Mouse (Mus musculus): ENCODE measurements around the gene Smarcb1.
"Not testable (repeated sequence)": the region's sequence is repeated elsewhere in the genome, so short reads cannot be mapped to it uniquely, and the experiment has no call there.

Smarcb1 gene

DNA sequence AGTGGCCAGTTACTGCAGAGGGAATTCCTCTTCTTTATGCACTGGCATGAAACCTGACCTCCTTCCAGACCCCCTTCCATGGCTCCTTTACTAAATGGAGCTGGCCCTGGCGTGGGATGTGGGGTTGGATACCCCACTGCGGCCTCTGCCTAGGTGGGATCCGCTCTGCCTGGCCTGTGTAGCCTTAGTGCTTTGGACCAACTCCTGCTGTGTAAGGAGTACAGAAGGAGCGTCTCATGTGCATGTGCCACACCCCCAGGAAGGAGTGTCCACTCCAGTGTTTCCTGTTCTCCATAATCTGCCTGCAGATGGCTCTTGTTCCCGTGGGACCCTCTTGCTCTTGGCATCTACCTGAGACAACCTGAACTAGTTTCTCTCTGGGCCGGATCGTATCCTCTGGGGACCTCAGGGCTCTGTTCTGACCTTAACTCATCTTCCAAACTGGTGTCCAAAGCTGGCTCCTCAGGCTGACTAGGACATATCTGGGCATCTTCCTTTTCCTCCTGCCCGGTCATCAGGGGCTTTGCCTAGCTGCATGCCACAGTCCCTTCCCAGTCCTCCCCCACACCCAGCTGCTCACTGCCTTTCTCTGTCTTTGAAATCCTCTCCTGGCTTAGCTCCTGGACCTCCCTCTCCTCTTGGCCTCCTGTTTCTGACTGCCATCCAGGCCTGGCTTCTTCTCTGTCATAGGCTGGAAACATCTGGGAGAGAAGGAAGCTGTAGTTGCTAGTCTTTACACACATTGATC lies 31.8 kb downstream of the Smarcb1 start:
- DNase-seq (ENCODE audit: low read depth, low spot score) = no peak

DNA sequence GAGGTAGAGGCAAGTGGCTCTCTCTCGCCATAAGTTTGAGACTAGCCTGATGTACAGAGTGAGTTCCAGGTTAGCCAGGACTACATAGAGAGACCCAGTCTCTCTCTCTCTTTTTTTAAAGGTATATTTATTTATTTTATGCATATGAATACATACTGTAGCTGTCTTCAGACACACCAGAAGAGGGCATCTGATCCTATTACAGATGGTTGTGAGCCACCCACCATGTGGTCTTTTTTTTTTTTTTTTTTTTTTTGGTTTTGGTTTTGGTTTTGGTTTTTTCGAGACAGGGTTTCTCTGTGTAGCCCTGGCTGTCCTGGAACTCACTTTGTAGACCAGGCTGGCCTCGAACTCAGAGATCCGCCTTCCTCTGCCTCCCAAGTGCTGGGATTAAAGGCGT lies 33.9 kb downstream of the Smarcb1 start:
- not testable (repeated sequence) for DNase-seq (ENCODE audit: low read depth, low spot score)

DNA sequence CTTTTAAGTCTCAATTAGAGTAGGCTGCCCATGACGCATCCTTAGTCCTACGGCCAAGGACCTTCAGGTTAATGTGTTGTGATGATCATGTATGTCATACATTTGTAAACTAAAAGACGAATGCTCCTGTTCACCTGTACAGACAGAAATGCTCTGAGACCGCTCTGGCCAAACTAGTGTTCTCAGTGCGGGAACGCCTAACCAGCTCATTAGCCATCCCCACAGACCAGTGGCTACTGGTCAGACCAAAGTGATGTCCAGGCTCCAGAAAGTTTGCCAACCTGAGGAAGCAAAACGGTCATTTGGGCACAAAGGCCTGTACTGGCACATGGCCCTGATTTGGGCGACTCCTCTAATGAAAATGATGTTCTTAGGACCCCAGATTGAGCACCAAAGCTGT lies 36.7 kb downstream of the Smarcb1 start:
- DNase-seq (ENCODE audit: low read depth, low spot score) = no peak

DNA sequence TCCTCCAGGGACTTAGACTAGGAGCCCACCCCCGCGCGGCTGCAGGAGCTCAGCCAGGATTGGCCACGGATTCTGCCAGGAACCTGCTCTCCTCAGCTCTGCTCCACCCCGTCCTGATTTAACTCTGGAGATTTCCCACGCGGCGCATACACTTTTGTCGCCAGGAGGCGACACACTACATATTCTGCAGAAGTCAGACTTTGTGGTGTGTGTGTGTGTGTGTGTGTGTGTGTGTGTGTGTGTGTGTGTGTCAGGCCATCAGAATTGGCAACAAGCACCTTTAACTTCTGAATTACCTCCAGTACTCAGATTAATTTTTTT lies 38.2 kb downstream of the Smarcb1 start:
- DNase-seq (ENCODE audit: low read depth, low spot score) = no peak

DNA sequence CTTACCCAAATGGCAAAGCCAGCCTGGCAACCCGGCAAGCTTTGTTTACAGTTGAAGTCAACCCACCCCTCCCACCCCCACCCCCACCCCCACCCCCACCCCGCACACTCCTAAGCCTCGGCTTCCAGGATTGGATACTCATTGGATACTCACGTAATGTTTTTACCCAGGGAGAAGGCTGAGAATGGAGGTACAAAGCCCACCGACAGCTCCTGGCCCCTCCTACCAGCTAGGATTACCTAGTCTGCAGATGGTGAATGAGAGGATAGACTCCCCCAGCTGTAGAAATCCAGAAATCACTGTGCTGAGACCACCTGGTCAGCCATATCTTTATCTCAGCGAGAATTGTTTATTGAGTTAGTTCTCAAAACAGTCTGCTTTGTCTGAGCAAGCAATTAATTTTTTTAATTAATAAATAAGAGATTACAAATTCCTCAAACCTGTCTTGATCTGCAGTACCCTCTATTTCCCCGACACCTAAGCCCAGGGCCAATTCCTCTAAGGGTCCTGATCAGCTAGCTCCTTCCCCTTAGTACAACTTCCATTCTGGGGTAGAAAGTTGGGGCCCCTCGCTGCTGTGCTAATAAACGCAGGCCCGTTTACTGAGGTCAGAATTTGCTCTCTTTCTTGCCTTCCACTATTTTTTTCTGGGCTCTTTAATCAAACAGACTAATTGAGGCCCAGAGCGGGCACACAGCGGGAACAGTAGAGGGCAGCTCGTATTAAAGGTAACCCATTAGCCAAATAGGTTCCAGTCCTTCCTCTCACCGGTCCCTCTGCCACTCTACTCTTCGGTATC lies 38.8 kb downstream of the Smarcb1 start:
- DNase-seq (ENCODE audit: low read depth, low spot score) = no peak

DNA sequence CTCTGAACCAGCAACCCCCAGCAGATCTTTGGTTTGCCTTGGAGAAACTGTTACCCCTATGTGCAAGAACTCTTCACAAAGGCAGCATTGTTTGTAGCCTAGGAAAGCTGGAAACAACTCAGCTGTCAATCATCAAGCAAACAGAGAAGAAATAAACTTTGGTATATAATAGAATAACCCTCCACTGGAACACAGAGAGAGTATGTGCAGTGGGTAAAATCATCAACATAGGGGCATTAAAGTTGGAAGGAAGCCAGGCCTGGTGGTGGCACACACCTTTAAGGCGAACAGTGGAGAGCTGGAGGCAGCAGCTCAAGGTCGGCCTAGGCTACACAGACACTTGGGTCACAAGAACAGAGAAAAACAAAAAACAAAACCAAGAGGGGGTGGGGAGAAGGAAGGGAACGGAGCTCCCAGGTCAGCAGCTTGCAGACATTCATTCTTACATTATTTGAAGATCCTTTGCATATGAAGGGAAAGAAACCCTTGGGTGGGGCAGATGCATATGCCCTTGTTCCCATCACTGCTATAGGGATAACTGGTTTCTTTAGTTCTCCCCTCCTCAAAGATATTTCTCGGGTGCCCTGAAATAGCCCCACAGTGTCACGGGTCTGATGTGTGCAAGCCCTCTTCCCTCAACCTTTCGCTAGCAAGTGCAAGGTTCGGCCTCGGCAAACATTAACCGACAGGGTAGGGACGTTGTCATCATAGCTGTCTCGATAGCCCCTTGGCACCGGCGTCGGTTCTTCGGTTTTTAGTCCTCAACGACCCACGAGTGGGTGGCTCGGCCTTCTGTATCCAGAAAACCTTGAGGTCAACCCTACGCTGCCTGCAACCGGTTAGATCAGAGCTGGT lies 39.6 kb downstream of the Smarcb1 start:
- DNase-seq (ENCODE audit: low read depth, low spot score) = no peak

DNA sequence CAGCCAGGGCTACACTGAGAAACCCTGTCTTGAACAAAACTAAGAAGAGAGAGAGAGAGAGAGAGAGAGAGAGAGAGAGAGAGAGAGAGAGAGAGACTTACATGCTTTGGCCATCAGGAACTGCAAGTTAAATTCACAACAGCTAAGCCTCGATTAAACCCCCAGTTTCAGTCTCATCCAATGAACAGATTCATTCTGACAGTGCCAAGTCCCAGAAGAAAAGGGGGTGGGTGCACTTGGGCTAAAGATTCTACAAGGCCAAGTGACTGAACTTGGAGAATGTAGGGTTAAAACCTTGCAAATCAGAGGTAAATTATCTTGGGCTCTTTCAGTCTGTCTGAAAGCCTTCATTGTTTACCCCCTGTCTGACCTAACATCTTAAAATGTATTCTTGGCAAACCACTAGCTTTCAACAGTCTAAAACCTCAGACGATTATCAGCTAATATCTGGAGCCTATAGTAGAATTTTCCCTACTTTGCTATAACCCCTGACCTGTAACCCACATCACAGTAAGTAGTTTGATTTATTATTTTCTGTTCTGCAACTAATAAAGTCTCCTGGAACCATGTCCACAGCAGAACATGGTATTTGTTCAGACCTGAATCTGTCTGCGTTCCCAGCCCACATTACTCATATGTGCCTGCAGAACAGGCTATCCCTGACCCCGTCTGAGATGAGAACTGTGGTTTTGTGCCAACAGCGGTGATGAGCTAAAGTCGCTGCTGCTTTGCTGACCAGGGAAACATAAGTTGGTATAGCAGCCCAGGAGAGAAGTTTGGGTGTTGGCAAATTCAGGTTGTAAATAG lies 40.4 kb downstream of the Smarcb1 start:
- DNase-seq (ENCODE audit: low read depth, low spot score) = no peak

DNA sequence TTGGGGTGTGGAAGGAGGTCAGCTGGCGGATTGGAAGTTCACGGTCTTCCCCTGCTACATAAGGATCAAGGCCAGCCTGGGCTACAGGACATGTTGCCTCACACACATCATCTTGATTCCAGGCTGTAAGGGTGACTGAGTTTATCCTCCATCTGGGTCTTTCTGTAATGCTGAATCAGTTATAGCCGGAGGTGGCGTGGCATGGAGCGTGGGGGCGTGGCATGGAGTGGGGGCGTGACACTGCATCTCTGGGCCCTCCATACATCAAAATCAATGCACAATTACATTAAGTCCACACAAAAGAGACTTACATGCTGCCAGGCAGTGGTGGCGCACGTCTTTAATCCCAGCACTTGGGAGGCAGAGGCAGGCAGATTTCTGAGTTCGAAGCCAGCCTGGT lies 41.1 kb downstream of the Smarcb1 start:
- DNase-seq (ENCODE audit: low read depth, low spot score) = no peak

DNA sequence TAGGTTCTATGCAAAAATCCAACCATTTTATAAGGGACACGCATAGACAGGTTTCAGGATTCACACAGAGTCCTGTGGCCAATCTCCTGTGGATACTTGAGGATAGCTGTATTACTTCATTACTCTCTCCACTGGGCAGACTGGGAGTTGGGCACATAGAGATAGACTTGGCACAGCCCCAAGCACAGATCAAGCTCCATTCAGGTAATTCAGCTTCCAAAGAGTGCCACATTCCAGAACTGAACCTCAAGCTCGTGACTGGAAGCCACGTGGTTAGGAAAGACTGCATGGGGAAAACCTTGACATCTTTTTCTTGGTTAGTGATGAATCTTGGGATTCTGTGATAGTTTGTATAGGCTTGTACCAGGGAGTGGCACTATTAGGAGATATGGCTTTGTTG lies 42.6 kb downstream of the Smarcb1 start:
- DNase-seq (ENCODE audit: low read depth, low spot score) = no peak

DNA sequence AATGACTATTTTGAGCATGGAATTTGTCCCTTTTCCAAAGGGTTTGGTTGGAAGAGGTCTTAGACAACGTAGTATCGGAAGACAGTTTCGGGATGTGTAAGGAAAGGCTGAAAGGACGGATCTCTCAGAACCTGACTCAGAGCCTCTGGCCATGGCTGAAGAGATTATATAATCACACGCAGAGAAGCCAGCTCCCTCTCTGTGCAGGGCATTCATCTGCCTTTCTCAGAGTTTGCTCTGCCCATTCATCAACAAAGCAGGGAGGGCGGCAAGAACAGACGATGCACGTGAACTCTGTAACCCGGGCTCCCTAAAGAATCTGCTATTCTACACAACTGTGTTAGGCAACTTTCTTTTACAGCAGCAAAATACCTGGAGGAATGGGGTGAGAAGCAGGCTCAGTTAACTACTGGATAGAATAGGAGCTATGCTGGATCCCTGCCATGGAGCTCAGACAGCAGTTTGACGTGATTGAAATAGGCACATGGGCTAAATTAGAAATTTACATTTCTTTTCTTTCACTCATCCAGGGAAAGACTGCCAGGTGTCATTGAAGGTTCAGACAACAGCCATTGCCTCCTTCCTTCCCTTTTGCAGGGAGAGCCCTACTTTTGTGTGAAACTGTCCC lies 47.8 kb downstream of the Smarcb1 start:
- no peak for DNase-seq (ENCODE audit: low read depth, low spot score)

DNA sequence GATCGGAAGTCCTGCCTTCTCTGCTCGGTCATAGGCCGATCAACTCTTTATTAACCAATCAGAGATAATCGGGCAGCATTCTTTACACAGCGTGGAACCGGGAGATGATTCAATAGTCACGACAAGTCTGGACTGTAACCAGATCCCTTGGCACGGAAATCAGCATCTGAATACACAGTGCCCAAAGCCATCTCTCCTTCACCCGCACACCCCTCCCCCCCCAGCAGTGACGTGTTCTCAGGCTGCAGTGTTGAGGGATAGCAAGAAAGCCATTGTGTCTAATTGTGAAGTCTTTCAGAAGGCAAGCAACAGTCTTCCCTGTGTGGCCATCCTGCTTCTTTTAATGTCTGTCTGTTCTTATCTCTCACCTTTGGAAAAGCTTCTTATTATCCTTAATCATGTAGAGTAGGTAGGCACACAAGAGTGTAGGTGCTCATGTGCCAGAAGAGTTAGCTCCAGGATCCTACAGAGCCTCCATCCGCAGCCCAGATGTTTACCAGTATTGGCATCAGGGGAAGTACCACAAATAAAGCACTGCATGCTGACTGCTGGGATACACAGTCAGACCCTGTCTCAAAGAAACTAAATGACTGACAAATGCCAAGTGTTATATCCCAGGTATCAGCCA lies 48.4 kb downstream of the Smarcb1 start:
- no peak for DNase-seq (ENCODE audit: low read depth, low spot score)

DNA sequence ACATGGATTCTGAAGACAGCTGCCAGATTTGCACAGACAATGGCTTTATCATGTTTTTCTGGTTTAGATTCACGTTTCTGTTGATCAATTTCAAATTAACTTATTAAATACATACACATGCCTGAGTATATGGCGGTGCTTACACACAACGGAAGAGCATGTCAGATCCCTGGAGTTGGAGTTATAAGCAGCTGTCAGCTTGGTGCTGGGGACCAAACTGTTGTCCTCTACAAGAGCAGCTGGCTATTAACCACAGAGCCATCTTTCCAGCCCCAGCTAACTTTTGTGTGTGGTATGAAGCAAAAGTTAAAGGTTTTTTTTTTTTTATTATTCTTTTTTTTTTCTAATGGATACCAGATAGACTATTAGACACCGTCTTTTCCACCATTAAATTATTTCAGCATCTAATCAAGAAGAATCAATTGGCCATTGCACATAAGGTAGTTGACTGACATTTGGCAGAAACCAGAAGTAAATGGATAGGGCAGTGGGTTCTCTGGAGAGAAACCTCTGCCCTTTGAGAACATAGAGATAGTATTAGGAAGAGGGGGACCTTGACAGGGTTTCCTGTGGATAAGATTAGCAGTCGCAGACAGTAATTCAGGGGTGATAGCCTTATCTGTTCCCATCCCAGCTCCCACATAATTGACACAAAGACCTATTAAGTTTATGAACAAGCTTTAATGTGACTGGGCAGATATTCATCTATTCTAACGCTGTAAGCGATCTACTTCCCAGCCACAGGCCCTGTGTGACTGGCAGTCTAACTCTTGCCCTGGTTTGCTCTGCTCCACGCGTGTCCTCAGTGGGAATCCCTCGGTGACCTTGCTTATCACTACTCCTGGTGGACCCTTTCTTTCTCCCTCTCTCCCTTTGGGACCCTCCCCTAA lies 49.1 kb downstream of the Smarcb1 start:
- no peak for DNase-seq (ENCODE audit: low read depth, low spot score)

DNA sequence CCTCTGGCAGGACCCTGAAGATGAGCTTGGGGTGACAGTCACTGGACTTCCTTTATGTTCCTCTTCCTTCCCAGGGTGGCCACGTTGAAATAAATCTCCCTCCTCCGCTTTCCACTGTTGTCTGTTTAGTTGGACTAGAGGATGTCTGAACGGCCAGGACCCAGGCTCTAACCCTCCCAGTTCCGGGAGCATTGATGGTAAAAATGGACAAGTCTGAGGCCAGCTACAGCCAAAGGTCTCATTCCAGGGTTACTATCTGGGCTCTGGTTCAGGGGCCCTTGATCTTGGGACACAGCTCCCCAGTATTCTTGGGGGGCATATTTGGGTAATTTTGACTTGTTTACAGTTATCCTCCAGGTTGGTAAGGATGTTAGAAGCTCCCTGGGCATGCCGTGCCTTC lies 59.8 kb downstream of the Smarcb1 start:
- no peak for DNase-seq (ENCODE audit: low read depth, low spot score)

DNA sequence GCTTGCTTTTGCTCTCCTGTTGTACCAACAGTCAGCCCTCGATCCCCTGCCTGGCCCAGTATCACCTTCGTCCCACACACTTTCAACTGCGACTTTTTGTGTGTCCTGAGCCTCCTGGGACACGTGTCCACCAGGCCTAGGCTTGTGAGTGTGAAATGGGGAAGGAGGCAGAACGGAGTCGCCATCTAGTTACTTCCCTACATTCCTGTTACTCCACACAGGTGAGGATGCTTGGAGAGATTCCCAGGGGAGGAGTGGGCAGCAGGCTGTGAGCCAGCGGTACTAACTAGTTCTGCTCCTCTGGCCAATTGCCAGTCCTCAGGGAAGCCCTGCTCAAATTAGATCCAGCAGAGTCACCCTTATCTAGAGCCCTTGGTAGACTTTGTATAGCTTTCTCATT lies 60.7 kb downstream of the Smarcb1 start:
- no peak for DNase-seq (ENCODE audit: low read depth, low spot score)

DNA sequence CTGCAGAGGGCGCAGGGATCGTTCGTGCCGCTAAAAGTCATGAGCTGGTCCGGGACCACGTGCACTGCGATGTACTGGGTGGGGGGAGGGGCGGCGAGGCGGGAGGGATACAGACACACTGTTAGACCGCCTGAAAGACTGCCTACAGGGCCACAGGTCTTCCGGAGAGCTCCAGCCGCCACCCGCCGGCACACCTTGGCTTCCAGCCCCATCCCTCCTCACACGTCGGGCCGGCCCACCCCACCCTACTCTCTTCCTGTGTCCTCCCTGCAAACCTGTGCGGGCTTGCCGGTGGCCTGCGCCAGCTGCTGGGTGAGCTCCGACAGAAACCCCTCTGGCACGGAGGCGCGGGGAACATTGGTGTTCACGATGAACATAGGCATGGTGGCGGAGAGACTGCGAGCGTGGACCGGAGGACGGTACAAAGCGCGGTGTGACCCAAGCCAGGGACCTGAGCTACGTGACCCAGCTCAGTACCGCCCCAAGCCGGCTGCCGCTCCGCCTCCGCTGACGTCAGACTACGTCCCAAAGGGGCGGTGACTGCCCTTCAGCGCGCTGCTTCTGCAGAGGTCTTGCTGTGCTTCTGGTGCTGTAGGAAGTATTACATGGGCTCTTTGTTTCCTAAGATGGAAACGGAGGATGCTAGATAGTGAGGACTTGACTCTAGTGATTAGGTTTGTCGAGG lies 61.5 kb downstream of the Smarcb1 start, which contains the start of gene Mif:
Gene Mif, minus strand, starts transcription at position 455 of the 685 bp plus-strand sequence.
- DNase-seq (ENCODE audit: low read depth, low spot score) = peak; percentile 73

DNA sequence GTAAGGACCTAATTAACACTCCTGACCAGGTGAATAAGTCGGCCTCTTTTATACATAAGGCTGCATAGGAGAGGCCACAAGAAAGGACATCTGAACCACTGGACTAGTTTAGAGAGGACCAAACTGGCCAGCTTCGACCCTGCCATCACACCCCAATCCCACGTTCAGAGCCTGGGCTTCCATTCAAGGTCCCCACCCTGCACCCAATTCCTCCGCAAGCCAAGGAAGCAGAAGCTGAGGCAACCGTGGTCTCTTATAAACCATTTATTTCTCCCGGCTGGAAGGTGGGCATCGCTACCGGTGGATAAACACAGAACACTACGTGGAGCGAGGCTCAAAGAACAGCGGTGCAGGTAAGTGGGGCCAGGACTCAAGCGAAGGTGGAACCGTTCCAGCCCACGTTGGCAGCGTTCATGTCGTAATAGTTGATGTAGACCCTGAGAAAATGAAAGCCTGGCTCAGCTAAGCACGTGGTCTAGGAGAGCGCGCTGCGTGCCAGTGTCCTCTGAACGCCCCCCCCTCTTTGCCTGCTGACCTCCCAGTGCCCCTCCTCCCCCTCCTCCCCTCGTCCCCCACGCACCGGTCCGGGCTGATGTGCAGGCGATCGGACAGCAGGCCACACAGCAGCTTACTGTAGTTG lies 62.2 kb downstream of the Smarcb1 start:
- no peak for DNase-seq (ENCODE audit: low read depth, low spot score)

DNA sequence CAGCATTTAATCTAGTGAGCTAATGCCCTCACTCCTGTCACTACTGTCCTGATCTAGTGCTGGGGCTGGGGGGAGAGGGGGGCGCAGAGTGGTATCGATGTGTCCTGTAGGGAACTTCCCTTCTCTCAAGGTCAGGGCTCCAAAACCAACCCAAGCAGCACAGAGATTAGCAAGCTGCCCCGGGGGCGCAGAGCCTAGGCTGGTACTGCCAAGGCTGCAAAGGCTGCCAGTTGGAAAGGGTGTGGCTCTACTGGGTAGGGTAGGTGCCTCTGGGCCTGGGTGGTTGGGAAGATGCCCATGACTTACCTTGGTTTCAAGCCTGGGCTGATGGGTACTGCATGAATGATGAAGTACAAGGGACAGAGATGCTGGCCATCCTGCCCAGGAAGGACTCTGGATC lies 63.8 kb downstream of the Smarcb1 start:
- no peak for DNase-seq (ENCODE audit: low read depth, low spot score)

DNA sequence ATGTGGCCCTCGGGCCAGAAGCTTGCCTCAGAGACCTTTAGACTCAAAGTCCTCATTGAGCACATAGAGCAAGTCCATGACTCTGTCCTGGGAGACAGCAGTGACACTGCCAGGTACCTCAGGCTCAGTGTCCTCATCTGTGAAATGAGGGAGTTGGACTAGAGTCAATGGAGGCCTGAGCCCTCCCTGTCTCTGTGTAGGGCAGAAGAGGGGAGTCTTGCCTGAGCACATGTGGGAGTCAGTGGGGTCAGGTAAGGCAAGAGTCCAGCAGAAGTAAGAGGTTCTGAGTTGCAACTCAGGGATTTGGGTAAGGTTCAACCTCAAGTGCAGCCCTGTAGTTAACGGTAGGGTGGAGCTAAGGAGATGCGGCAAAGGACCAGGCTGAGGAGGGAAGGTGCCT lies 64.4 kb downstream of the Smarcb1 start:
- DNase-seq (ENCODE audit: low read depth, low spot score) = no peak
